Mouse (Mus musculus) testis, adult 2 months (tissue): ENCODE measurements around the gene Slf2.

ENCODE experiments used
- CTCF ChIP-seq: fragments of 200-500 bp; IDR thresholded peaks from 2 replicates; pipeline ENCODE4 v1.5.1; 2012; ENCODE audit warnings: low read depth, mild to moderate bottlenecking, inconsistent platforms, low read length, moderate library complexity; ENCODE audit not compliant: control insufficient read depth, insufficient read depth, insufficient replicate concordance
- POLR2A ChIP-seq: fragments of 200-500 bp; IDR thresholded peaks from 2 replicates; pipeline ENCODE4 v1.6.1; 2012; ENCODE audit warnings: low read depth, mild to moderate bottlenecking, inconsistent platforms, low read length, moderate library complexity; ENCODE audit not compliant: control insufficient read depth

GRCm38 (mm10) chr19:44976636-44977035, 45.7 kb downstream of the Slf2 start:
- TF ChIP-seq POLR2A (no peak), CTCF (no peak)
